Mouse (Mus musculus) embryonic fibroblast, embryonic 13.5 days (primary cell): Measurements from ENCODE around the gene Tspan18. TPM values are rescaled to one million over a fixed set of nuclear protein-coding genes. Genes with fewer than 3 reads are reported as not detected.

Source experiments
- H3K27ac ChIP-seq: 2 replicates; pipeline ENCODE4 v1.5.1; 2012; ENCODE audit warnings: low read length, control low read depth, inconsistent platforms; ENCODE audit not compliant: insufficient read depth
- H3K4me1 ChIP-seq: 2 replicates; pipeline ENCODE4 v1.6.1; 2011; ENCODE audit warnings: low read length; ENCODE audit not compliant: control insufficient read depth, insufficient read depth
- H3K4me3 ChIP-seq: 2 replicates; pipeline ENCODE4 v1.5.1; 2011; ENCODE audit warnings: mild to moderate bottlenecking, control low read depth, low read length; ENCODE audit not compliant: insufficient read depth
- CTCF ChIP-seq: IDR thresholded peaks from 2 replicates; pipeline ENCODE4 v1.5.1; 2011; ENCODE audit warnings: mild to moderate bottlenecking, control low read depth, low read length, moderate library complexity, borderline replicate concordance; ENCODE audit not compliant: insufficient read depth
- POLR2A ChIP-seq: IDR thresholded peaks from 2 replicates; pipeline ENCODE4 v1.6.1; 2011; ENCODE audit warnings: low read depth, mild to moderate bottlenecking, control low read depth, low read length, moderate library complexity
- polyA plus RNA-seq: library from polyadenylated mRNA; stranded (reverse); fragments of >200 nt; gene quantifications from 2 replicates; pipeline ENCODE4 v1.2.4, GENCODE M21; 2011; ENCODE audit warnings: low read depth; ENCODE audit not compliant: missing spikeins, insufficient read length

The Tspan18 gene
- polyA plus RNA-seq, 1 experiment, result 11.5 TPM

DNA sequence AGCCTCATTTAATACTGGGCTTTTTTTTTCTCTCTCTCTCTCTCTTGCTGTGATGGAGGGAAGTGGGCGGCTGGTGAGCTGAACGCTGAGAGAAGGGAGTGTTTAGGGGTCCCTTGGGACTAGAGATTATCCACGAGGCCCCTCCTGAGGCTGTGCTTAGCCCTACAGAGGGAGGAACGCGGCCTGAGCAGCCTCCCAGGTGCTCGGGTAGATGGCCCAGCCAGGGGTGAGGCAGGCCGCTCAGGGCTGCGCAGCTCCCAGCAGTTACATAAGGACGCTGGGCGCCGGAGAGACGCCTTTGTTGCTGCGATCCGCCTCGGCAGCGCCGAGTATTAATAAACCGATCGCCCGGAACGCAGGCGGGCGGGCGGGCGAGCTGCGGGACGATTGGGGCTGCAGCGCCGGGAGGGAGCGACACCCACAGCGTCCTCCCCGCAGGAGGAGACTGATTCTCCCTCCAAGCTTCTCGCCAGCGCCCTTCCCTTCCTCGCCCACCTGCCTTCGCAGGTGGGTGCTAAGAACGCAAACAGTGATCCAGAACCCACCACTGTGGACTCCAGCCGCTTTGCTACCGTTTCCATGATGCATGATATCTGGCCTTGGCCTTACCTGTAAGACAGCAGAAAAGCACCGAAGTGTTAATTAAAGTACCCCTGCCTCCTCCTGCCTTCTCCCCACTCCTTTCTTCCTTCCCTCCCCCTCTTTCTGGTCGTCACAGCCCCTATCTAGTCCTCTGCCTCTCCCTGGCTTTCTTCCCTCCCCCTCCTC is 154.0 kb downstream of the Tspan18 start:
- no peak overlapping the region for H3K27ac ChIP-seq

GRCm38 (mm10) chr2:93179603-93180002 is 154.7 kb downstream of the Tspan18 start:
- TF ChIP-seq CTCF, result no peak
- no peak for TF ChIP-seq POLR2A
- H3K4me1 ChIP-seq, result peaks cover 6% of the 10 kb centered on the region
- no peak overlapping the region for H3K27ac ChIP-seq
- no peak overlapping the region for H3K4me3 ChIP-seq

More for the DNA sequence above, 154.0 kb downstream of the Tspan18 start:
- peaks cover 6% of the 10 kb centered on the region for H3K4me1 ChIP-seq
- no peak overlapping the region for H3K4me3 ChIP-seq
- no peak for TF ChIP-seq POLR2A
- no peak for TF ChIP-seq CTCF

GRCm38 (mm10) chr2:93178313-93178677 is 156.0 kb downstream of the Tspan18 start:
- Histone ChIP-seq H3K4me1 (peaks cover 6% of the 10 kb centered on the region), H3K4me3 (no peak overlapping the region), H3K27ac (no peak overlapping the region)
- TF ChIP-seq POLR2A, result no peak

DNA sequence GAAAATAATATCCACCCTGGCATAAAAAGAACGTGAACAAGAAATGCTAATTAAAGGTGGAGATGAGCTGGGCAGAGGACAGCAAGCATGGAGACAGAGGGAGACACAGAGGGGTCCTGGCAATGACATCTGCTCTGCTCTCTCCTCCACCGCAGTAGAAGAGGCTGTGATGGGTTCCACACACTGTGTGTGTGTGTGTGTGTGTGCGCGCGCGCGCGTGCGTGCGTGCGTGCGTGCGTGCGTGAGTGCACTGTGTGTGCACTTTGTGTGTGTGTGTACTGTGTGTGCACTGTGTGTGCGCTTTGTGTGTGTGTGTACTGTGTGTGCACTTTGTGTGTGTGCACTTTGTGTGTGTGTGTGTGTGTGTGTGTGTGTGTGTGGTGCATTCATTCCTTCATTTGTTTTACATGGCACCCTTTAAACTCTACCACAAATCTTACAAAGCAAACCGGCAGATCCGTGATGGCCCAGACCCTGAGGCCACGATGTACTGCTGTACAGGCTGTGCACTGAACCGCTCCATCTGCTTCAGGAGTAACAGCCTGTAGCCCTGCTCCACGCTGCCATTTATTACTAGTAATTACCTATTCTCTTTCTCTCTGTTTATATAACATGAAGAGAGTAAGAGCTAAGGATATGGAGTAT is 156.5 kb downstream of the Tspan18 start:
- H3K4me3 ChIP-seq, result no peak overlapping the region
- peaks cover 6% of the 10 kb centered on the region for H3K4me1 ChIP-seq
- no peak overlapping the region for H3K27ac ChIP-seq
- TF ChIP-seq CTCF (no peak), POLR2A (no peak)

DNA sequence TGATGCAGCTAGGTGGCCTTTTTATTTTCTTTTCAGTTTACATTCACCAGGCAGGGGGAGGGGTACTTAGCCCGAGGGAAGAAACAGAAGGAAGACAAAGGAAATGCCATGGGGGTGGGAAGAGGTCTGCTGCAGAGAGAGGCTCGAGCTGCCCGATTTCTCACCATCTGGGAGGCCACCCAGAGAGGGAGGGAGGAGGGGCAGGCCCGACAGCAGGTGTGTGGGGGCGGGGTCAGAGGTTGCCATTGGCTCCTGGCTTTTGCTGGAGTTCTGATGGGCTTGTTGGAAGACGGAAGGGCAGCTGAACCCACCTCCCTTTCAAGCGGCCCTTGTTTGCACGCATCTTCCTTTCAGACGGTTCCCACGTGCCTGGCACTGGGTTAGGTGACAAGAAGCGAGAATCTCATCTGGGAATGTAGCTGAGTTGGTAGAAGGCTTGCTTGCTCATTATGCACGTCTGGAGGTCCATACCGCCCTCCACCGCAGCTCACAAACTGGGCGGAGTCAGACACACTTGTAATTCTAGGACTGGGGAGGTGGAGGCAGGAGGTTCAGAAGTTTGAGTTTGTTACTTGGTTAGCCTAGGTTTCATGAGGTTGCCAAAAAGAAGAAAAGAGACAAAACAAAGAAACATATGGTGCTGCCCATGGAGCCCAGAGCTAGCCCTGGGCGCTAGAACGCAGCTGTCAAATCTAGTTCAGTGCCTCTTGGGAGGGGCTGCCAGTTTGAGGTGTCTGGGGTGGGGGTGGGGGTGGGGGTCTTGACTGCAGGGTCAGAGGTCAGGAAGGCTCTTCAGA is 157.2 kb downstream of the Tspan18 start:
- H3K4me1 ChIP-seq, result peaks cover 6% of the 10 kb centered on the region
- no peak overlapping the region for H3K4me3 ChIP-seq
- TF ChIP-seq POLR2A (no peak), CTCF (no peak)
- no peak overlapping the region for H3K27ac ChIP-seq

GRCm38 (mm10) chr2:93176193-93176798 is 158.0 kb downstream of the Tspan18 start:
- Histone ChIP-seq H3K4me1 (peaks cover 6% of the 10 kb centered on the region), H3K27ac (no peak overlapping the region)

GRCm38 (mm10) chr2:93175721-93176120 is 158.6 kb downstream of the Tspan18 start:
- no peak for TF ChIP-seq CTCF
- TF ChIP-seq POLR2A, result no peak
- peaks cover 6% of the 10 kb centered on the region for H3K4me1 ChIP-seq
- H3K4me3 ChIP-seq, result no peak overlapping the region
- no peak overlapping the region for H3K27ac ChIP-seq

More at GRCm38 (mm10) chr2:93176193-93176798, 158.0 kb downstream of the Tspan18 start:
- H3K4me3 ChIP-seq, result no peak overlapping the region
- TF ChIP-seq POLR2A (no peak), CTCF (no peak)

DNA sequence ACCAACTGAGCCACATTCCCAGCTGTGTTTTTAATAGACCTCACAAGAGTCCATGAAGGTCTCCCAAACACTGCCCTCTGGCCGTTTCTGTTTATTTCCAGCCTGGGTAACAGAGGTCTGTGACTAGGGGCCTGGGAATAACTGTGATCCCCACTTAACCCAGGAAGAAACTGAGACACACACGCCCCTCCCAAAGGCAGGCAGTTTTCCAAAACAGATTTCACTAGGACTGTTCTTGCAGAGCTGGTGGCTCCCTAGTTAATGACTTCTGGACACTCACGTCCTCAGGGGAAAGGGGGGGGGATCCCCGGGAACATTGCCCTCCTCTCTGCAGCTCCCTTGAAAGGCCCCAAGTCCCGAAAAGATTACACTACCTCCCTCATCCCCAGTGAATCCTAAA is 159.0 kb downstream of the Tspan18 start:
- TF ChIP-seq CTCF (no peak), POLR2A (no peak)
- no peak overlapping the region for H3K4me3 ChIP-seq
- H3K27ac ChIP-seq, result no peak overlapping the region
- peaks cover 3% of the 10 kb centered on the region for H3K4me1 ChIP-seq

DNA sequence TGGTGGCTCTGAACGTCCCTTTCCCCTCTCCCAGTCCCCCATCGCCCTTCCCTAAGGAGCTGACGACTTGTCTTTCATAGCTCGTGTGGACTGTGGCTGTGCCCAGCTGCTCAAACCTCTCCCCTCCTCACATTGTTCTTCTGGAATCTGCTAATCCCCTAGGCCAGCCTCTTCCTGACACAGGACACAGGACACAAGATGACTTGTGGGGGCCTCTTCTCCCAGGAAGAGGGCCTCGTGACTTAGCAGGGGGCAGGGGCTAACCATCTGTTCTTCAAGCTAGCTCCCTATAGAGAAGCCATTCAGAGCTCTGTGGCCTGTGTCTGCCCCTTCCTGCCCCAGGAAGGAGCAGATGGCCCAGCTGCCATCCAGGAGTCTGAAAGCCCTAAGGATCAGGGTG is 160.1 kb downstream of the Tspan18 start:
- Histone ChIP-seq H3K4me3 (no peak overlapping the region), H3K27ac (no peak overlapping the region), H3K4me1 (peaks cover 3% of the 10 kb centered on the region)
- TF ChIP-seq POLR2A, result no peak
- no peak for TF ChIP-seq CTCF
